Mouse (Mus musculus) MEL (cell line): ENCODE data around the gene Pi4k2a. TPM values are rescaled to one million over a fixed set of nuclear protein-coding genes. Genes with fewer than 3 reads are reported as not detected.

Source experiments
- DNase-seq: peaks from one replicate; pipeline ENCODE4 v3.0.0; 2011; ENCODE audit warnings: low read depth, low spot score
- H3K27ac ChIP-seq: 2 replicates; pipeline ENCODE4 v1.5.1; 2012; ENCODE audit warnings: low read depth, mild to moderate bottlenecking, control low read depth, low read length, moderate library complexity; ENCODE audit not compliant: control insufficient read depth
- H3K27me3 ChIP-seq, 2 experiments: fragments of 150-350 bp in 1 of 2; sonication (generic) in 1 of 2; 2 replicates each; pipeline ENCODE4 v1.6.1; 2012; ENCODE audit warnings: low read length in 2 of 2, mild to moderate bottlenecking in 2 of 2, improper control_type of control experiment in 1 of 2, moderate library complexity in 1 of 2; ENCODE audit not compliant: insufficient read depth in 2 of 2, control insufficient read depth in 1 of 2
- H3K36me3 ChIP-seq, 2 experiments: 2 replicates each; pipeline ENCODE4 v1.6.1; 2012 to 2014; ENCODE audit warnings: low read length in 2 of 2, improper control_type of control experiment in 1 of 2, inconsistent platforms in 1 of 2, mild to moderate bottlenecking in 1 of 2; ENCODE audit not compliant: insufficient read depth in 2 of 2, control insufficient read depth in 1 of 2
- H3K4me1 ChIP-seq, 2 experiments: fragments of 150-350 bp in 1 of 2; sonication (generic) in 1 of 2; 2 replicates each; pipeline ENCODE4 v1.6.1; 2012; ENCODE audit warnings: low read length in 2 of 2, improper control_type of control experiment in 1 of 2, mild to moderate bottlenecking in 1 of 2; ENCODE audit not compliant: insufficient read depth in 2 of 2, control insufficient read depth in 1 of 2
- H3K4me3 ChIP-seq, 2 experiments: fragments of 150-350 bp in 1 of 2; sonication (generic) in 1 of 2; 2 replicates each; pipeline ENCODE4 v1.5.1; 2012; ENCODE audit warnings: low read depth in 2 of 2, low read length in 2 of 2, mild to moderate bottlenecking in 2 of 2, moderate library complexity in 2 of 2, control low read depth in 1 of 2, improper control_type of control experiment in 1 of 2; ENCODE audit not compliant: control insufficient read depth in 1 of 2, insufficient read depth in 1 of 2
- H3K79me2 ChIP-seq: 2 replicates; pipeline ENCODE4 v1.6.1; 2012; ENCODE audit warnings: mild to moderate bottlenecking, low read length, moderate library complexity; ENCODE audit not compliant: control insufficient read depth, poor library complexity, insufficient read depth
- H3K9ac ChIP-seq: 2 replicates; pipeline ENCODE4 v1.6.1; 2012; ENCODE audit warnings: low read depth, mild to moderate bottlenecking, control low read depth, low read length, moderate library complexity; ENCODE audit not compliant: control insufficient read depth, poor library complexity, severe bottlenecking
- H3K9me3 ChIP-seq: fragments of 150-350 bp; sonication (generic); replicated peaks from 2 replicates; pipeline ENCODE4 v1.6.1; 2012; ENCODE audit warnings: mild to moderate bottlenecking, low read length, improper control_type of control experiment, moderate library complexity; ENCODE audit not compliant: insufficient read depth
- CHD1 ChIP-seq: IDR thresholded peaks from 2 replicates; pipeline ENCODE4 v1.6.1; 2012; ENCODE audit warnings: low read depth, mild to moderate bottlenecking, inconsistent platforms, low read length, improper control_type of control experiment
- CHD2 ChIP-seq: IDR thresholded peaks from 2 replicates; pipeline ENCODE4 v1.6.1; 2011; ENCODE audit warnings: low read length, improper control_type of control experiment
- CTCF ChIP-seq, 3 experiments: IDR thresholded peaks in 2 of 3; conservative IDR thresholded peaks in 1 of 3; 2 replicates each; pipeline ENCODE4 v1.5.1; 2011 to 2012; ENCODE audit warnings: low read length in 3 of 3, low read depth in 2 of 3, mild to moderate bottlenecking in 2 of 3, improper control_type of control experiment in 1 of 3, inconsistent platforms in 1 of 3, mixed read lengths in 1 of 3, moderate library complexity in 1 of 3; ENCODE audit not compliant: control insufficient read depth in 1 of 3, insufficient read depth in 1 of 3, poor library complexity in 1 of 3, severe bottlenecking in 1 of 3
- E2F4 ChIP-seq: IDR thresholded peaks from 2 replicates; pipeline ENCODE4 v1.6.1; 2011; ENCODE audit warnings: low read depth, low read length, improper control_type of control experiment, borderline replicate concordance
- ELF1 ChIP-seq: IDR thresholded peaks from 2 replicates; pipeline ENCODE4 v1.6.1; 2014; ENCODE audit warnings: low read depth, mild to moderate bottlenecking, inconsistent platforms, low read length, improper control_type of control experiment, moderate library complexity
- ETS1 ChIP-seq: IDR thresholded peaks from 2 replicates; pipeline ENCODE4 v1.6.1; 2012; ENCODE audit warnings: low read depth, mild to moderate bottlenecking, inconsistent platforms, low read length, improper control_type of control experiment, moderate library complexity
- GABPA ChIP-seq: IDR thresholded peaks from 2 replicates; pipeline ENCODE4 v1.6.1; 2012; ENCODE audit warnings: low read depth, mild to moderate bottlenecking, inconsistent platforms, low read length, improper control_type of control experiment, moderate library complexity
- GATA1 ChIP-seq: IDR thresholded peaks from 2 replicates; pipeline ENCODE4 v1.6.1; 2011; ENCODE audit warnings: low read depth, low read length, improper control_type of control experiment
- HCFC1 ChIP-seq: IDR thresholded peaks from 2 replicates; pipeline ENCODE4 v1.6.1; 2012; ENCODE audit warnings: low read depth, mild to moderate bottlenecking, inconsistent platforms, low read length, improper control_type of control experiment, moderate library complexity
- JUND ChIP-seq: IDR thresholded peaks from 2 replicates; pipeline ENCODE4 v1.6.1; 2011; ENCODE audit warnings: low read depth, mild to moderate bottlenecking, improper control_type of control experiment, low read length
- KAT2A ChIP-seq: conservative IDR thresholded peaks from 2 replicates; pipeline ENCODE4 v1.6.1; 2012; ENCODE audit warnings: low read depth, low read length, improper control_type of control experiment, inconsistent platforms
- MAZ ChIP-seq: IDR thresholded peaks from 2 replicates; pipeline ENCODE4 v1.6.1; 2012; ENCODE audit warnings: low read depth, mild to moderate bottlenecking, inconsistent platforms, low read length, improper control_type of control experiment
- MYB ChIP-seq: IDR thresholded peaks from 2 replicates; pipeline ENCODE4 v1.6.1; 2011; ENCODE audit warnings: mild to moderate bottlenecking, low read depth, low read length, improper control_type of control experiment
- NELFE ChIP-seq: IDR thresholded peaks from 2 replicates; pipeline ENCODE4 v1.6.1; 2011; ENCODE audit warnings: low read depth, low read length, improper control_type of control experiment
- NRF1 ChIP-seq: IDR thresholded peaks from 2 replicates; pipeline ENCODE4 v1.6.1; 2014; ENCODE audit warnings: low read depth, mild to moderate bottlenecking, inconsistent platforms, low read length, improper control_type of control experiment, moderate library complexity; ENCODE audit not compliant: poor library complexity, insufficient read depth, severe bottlenecking
- POLR2A ChIP-seq, 2 experiments: IDR thresholded peaks; 2 replicates each; pipeline ENCODE4 v1.6.1; 2011 to 2012; ENCODE audit warnings: low read length in 2 of 2, mild to moderate bottlenecking in 2 of 2, control low read depth in 1 of 2, improper control_type of control experiment in 1 of 2, low read depth in 1 of 2, moderate library complexity in 1 of 2; ENCODE audit not compliant: control insufficient read depth in 1 of 2, insufficient read depth in 1 of 2, poor library complexity in 1 of 2
- POLR2AphosphoS5 ChIP-seq: IDR thresholded peaks from 2 replicates; pipeline ENCODE4 v1.6.1; 2012; ENCODE audit warnings: low read depth, borderline replicate concordance, mild to moderate bottlenecking, inconsistent platforms, low read length, moderate library complexity, mixed read lengths
- RAD21 ChIP-seq: IDR thresholded peaks from 2 replicates; pipeline ENCODE4 v1.6.1; 2011; ENCODE audit warnings: mild to moderate bottlenecking, low read depth, low read length, improper control_type of control experiment
- RCOR1 ChIP-seq: IDR thresholded peaks from 2 replicates; pipeline ENCODE4 v1.6.1; 2012; ENCODE audit warnings: low read depth, mild to moderate bottlenecking, inconsistent platforms, low read length, improper control_type of control experiment
- SIN3A ChIP-seq: IDR thresholded peaks from 2 replicates; pipeline ENCODE4 v1.6.1; 2012; ENCODE audit warnings: low read length, improper control_type of control experiment, inconsistent platforms
- TAL1 ChIP-seq: IDR thresholded peaks from 2 replicates; pipeline ENCODE4 v1.6.1; 2012; ENCODE audit warnings: mild to moderate bottlenecking, inconsistent platforms, low read length, moderate library complexity, mixed read lengths
- TBP ChIP-seq: IDR thresholded peaks from 2 replicates; pipeline ENCODE4 v1.8.0; 2011; ENCODE audit warnings: low read depth, low read length, improper control_type of control experiment
- TCF12 ChIP-seq: IDR thresholded peaks from 2 replicates; pipeline ENCODE4 v1.6.1; 2014; ENCODE audit warnings: low read depth, mild to moderate bottlenecking, inconsistent platforms, low read length, improper control_type of control experiment, moderate library complexity
- UBTF ChIP-seq: IDR thresholded peaks from 2 replicates; pipeline ENCODE4 v1.6.1; 2012; ENCODE audit warnings: low read depth, mild to moderate bottlenecking, inconsistent platforms, low read length, improper control_type of control experiment, moderate library complexity, borderline replicate concordance; ENCODE audit not compliant: insufficient read depth
- USF2 ChIP-seq, 2 experiments: IDR thresholded peaks; 2 replicates each; pipeline ENCODE4 v1.6.1; 2011 to 2012; ENCODE audit warnings: improper control_type of control experiment in 2 of 2, low read length in 2 of 2, borderline replicate concordance in 1 of 2, inconsistent platforms in 1 of 2, low read depth in 1 of 2, mild to moderate bottlenecking in 1 of 2; ENCODE audit not compliant: insufficient read depth in 1 of 2
- ZMIZ1 ChIP-seq: IDR thresholded peaks from 2 replicates; pipeline ENCODE4 v1.6.1; 2012; ENCODE audit warnings: low read depth, mild to moderate bottlenecking, inconsistent platforms, low read length, improper control_type of control experiment, moderate library complexity
- ZNF384 ChIP-seq: IDR thresholded peaks from 2 replicates; pipeline ENCODE4 v1.6.1; 2012; ENCODE audit warnings: low read depth, mild to moderate bottlenecking, inconsistent platforms, low read length, improper control_type of control experiment
- polyA plus RNA-seq, 2 experiments: library from polyadenylated mRNA; stranded (reverse) in 1 of 2; unstranded in 1 of 2; fragments of >175 nt in 1 of 2; fragments of >200 nt in 1 of 2; gene quantifications; 2 replicates each; pipeline versions ENCODE4 v1.2.1 to v1.2.4; 2012; ENCODE audit warnings: low replicate concordance in 2 of 2, low read depth in 1 of 2; ENCODE audit not compliant: insufficient read length in 2 of 2, insufficient read depth in 1 of 2, missing spikeins in 1 of 2
- total RNA-seq: library from RNA; depleted of rRNA; stranded (reverse); fragments of 300-350 nt; gene quantifications from 2 replicates; pipeline ENCODE4 v1.2.3, GENCODE M21; 2012

Gene Pi4k2a
- total and polyA plus RNA-seq, 3 experiments: 10.2 to 30.3 TPM; not detected in 1

- Histone ChIP-seq H3K27ac (no peak overlapping the region), H3K4me1 (peaks cover 3 to 26% of the 10 kb centered on the region in 2 experiments; a peak in 3 of 4 replicates), H3K9ac (peak overlapping the region; percentile 65), H3K79me2 (peaks cover 2% of the 10 kb centered on the region; the same call in 1 of the 2 replicates), H3K9me3 (no peaks in the 10 kb centered on the region), H3K4me3 (peak overlapping the region; percentile 59 to 65), H3K36me3 (no peaks in the 10 kb centered on the region; a peak in 1 of 4 replicates), H3K27me3 (no peaks in the 10 kb centered on the region)
- DNase-seq: peak; percentile 71
- TF ChIP-seq ETS1 (no peak), CTCF (IDR thresholded peaks at IDR 0.05 in 2 of 3, conservative IDR thresholded peaks at IDR 0.05 in 1 of 3; ENCODE audit: control insufficient read depth in 1 of 3, insufficient read depth in 1 of 3, low read depth in 2 of 3, low read length in 3 of 3, poor library complexity in 1 of 3, severe bottlenecking in 1 of 3) (no peak), NRF1 (no peak), POLR2AphosphoS5 (no peak), SIN3A (0 out of 2 replicates have a peak, but pooled peaks have one; percentile 24), TAL1 (no peak), NELFE (peak; percentile 28; the same call in 1 of the 2 replicates), JUND (no peak), USF2 (IDR thresholded peaks at IDR 0.05; ENCODE audit: borderline replicate concordance in 1 of 2, insufficient read depth in 1 of 2, low read depth in 1 of 2, low read length in 2 of 2) (no peak), UBTF (peak; percentile 72; the same call in 1 of the 2 replicates), TBP (no peak), POLR2A (IDR thresholded peaks at IDR 0.05; ENCODE audit: control insufficient read depth in 1 of 2, insufficient read depth in 1 of 2, low read depth in 1 of 2, low read length in 2 of 2, poor library complexity in 1 of 2) (peak; percentile 10 to 23; a peak in 1 of 4 replicates)
Measured at GRCm38 (mm10) chr19:42147769-42148568, 57.7 kb downstream of the Pi4k2a start.

DNA sequence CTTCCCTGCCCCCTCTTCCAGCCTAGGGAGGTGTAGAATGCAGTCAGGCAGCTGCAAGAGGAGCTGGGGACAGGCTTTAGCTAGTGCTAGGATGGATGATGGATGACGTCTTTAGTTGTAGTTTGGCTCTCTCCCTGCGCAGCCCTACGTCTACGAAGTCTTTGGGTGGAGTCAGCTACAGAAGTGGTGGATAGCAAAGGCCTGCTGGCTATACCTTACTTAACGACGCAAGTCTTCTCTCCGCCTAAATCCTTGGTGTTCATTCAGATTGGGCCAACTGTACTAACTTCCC is 58.2 kb downstream of the Pi4k2a start:
- DNase-seq: no peak
- peak overlapping the region; percentile 59 to 65 for H3K4me3 ChIP-seq
- TF ChIP-seq CTCF (IDR thresholded peaks at IDR 0.05 in 2 of 3, conservative IDR thresholded peaks at IDR 0.05 in 1 of 3; ENCODE audit: control insufficient read depth in 1 of 3, insufficient read depth in 1 of 3, low read depth in 2 of 3, low read length in 3 of 3, poor library complexity in 1 of 3, severe bottlenecking in 1 of 3) (no peak), USF2 (IDR thresholded peaks at IDR 0.05; ENCODE audit: borderline replicate concordance in 1 of 2, insufficient read depth in 1 of 2, low read depth in 1 of 2, low read length in 2 of 2) (no peak), TBP (no peak), RCOR1 (no peak), JUND (no peak), TCF12 (no peak), ZNF384 (no peak), GABPA (no peak), KAT2A (no peak), RAD21 (no peak), MAZ (no peak), CHD2 (no peak), ELF1 (no peak), CHD1 (no peak), E2F4 (no peak), GATA1 (no peak), ZMIZ1 (no peak), HCFC1 (no peak), MYB (no peak), ETS1 (no peak)
- H3K9ac ChIP-seq: peak overlapping the region; percentile 65; the same call in 1 of the 2 replicates
- H3K36me3 ChIP-seq: no peaks in the 10 kb centered on the region; a peak in 1 of 4 replicates
- H3K79me2 ChIP-seq: peaks cover 2% of the 10 kb centered on the region; the same call in 1 of the 2 replicates
- H3K4me1 ChIP-seq: peaks cover 3 to 26% of the 10 kb centered on the region in 2 experiments; a peak in 3 of 4 replicates
- H3K27ac ChIP-seq: no peak overlapping the region
- no peaks in the 10 kb centered on the region for H3K9me3 ChIP-seq
- H3K27me3 ChIP-seq: no peaks in the 10 kb centered on the region
